Mouse (Mus musculus) stomach, postnatal 0 days (tissue): Measurements from ENCODE around the gene Zbed4. TPM values are rescaled to one million over a fixed set of nuclear protein-coding genes. Genes with fewer than 3 reads are reported as not detected.

Experiments used
- ATAC-seq: fragments of 200-750 bp; cut with Nextera tagmentation; 2 replicates; pipeline ENCODE4 v1.8.0; 2017; ENCODE audit not compliant: low FRiP score, low TSS enrichment
- DNase-seq: peaks from one replicate; pipeline ENCODE4 v3.0.0-alpha.2; 2016; ENCODE audit warnings: low spot score
- H3K27ac ChIP-seq: fragments of 300-500 bp; sonication (generic); replicated peaks from 2 replicates; pipeline ENCODE4 v1.5.1; 2014; ENCODE audit warnings: mild to moderate bottlenecking, control low read depth
- H3K27me3 ChIP-seq: fragments of 300-500 bp; sonication (generic); 2 replicates; pipeline ENCODE4 v1.6.1; 2014; ENCODE audit warnings: low read length; ENCODE audit not compliant: control insufficient read depth, insufficient read depth
- H3K36me3 ChIP-seq: fragments of 300-500 bp; sonication (generic); 2 replicates; pipeline ENCODE4 v1.6.1; 2014; ENCODE audit warnings: low read length, mixed read lengths; ENCODE audit not compliant: control insufficient read depth, insufficient read depth
- H3K4me1 ChIP-seq: fragments of 300-500 bp; sonication (generic); replicated peaks from 2 replicates; pipeline ENCODE4 v1.6.1; 2014; ENCODE audit warnings: antibody characterized with exemption; ENCODE audit not compliant: control insufficient read depth, insufficient read depth
- H3K4me2 ChIP-seq: fragments of 300-500 bp; sonication (generic); replicated peaks from 2 replicates; pipeline ENCODE4 v1.6.1; 2014; ENCODE audit warnings: low read depth, mild to moderate bottlenecking, control low read depth, moderate library complexity
- H3K4me3 ChIP-seq: fragments of 300-500 bp; sonication (generic); 2 replicates; pipeline ENCODE4 v1.5.1; 2014; ENCODE audit warnings: low read depth, low read length, control low read depth
- H3K9ac ChIP-seq: fragments of 300-500 bp; sonication (generic); 2 replicates; pipeline ENCODE4 v1.6.1; 2014; ENCODE audit warnings: mild to moderate bottlenecking, low read length, control low read depth, mixed read lengths
- H3K9me3 ChIP-seq: fragments of 300-500 bp; sonication (generic); 2 replicates; pipeline ENCODE4 v1.6.1; 2016; ENCODE audit warnings: low read length; ENCODE audit not compliant: control insufficient read depth
- CTCF ChIP-seq: IDR thresholded peaks from 2 replicates; pipeline ENCODE4 v1.5.1; 2016; ENCODE audit warnings: antibody characterized with exemption, low read depth, mild to moderate bottlenecking, moderate library complexity
- EP300 ChIP-seq: optimal IDR thresholded peaks from 2 replicates; pipeline ENCODE3; 2016; ENCODE audit warnings: antibody characterized with exemption
- WGBS: fragments of 180-500 bp; shearing (Covaris S2); extraction: QIAGEN DNeasy Blood & Tissue Kit; methylation state at CpG from one replicate; pipeline ENCODE4 v1.1.7; 2014; 5-methylcytosine and 5-hydroxymethylcytosine counted together
- polyA plus RNA-seq: library from polyadenylated mRNA; unstranded; fragments of >200 nt; fragmentation: Nextera tagmentation; extraction: Ambion mirVana; gene quantifications from 2 replicates; pipeline ENCODE4 v1.2.1, GENCODE M21; 2015

The Zbed4 gene
- polyA plus RNA-seq, 1 experiment from 2014 or later: 3.9 TPM

DNA sequence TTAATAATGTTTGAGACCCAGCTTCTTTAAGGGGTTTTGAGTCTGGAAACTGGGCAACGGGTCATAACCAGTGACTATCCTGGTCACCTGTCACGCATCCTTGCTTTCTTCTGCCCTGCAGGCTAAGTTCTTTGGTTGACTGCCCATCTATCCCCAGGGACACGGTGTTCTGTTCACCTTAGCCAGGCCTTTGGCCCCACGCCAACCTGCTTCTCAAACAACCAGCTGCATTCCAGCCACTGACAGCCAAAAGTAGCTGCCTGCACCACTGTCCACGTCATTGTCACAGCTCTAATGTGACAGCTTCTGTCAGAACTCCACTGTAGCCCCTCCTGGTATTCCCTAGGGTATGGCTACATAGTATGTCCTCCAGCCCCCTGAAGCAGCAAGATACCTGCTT lies 80.0 kb downstream of the Zbed4 start:
- H3K27me3 ChIP-seq: no peaks in the 10 kb centered on the region
- 42% methylated on average over 5 of the region's 5 CpGs for WGBS
- DNase-seq (peak; percentile 68), ATAC-seq (no peak)
- no peak overlapping the region for H3K4me3 ChIP-seq
- TF ChIP-seq EP300 (no peak), CTCF (no peak)
- no peak overlapping the region for H3K27ac ChIP-seq
- no peaks in the 10 kb centered on the region for H3K4me1 ChIP-seq
- H3K4me2 ChIP-seq: no peak overlapping the region
- H3K36me3 ChIP-seq: no peaks in the 10 kb centered on the region
- H3K9me3 ChIP-seq: no peaks in the 10 kb centered on the region
- H3K9ac ChIP-seq: no peak overlapping the region

DNA sequence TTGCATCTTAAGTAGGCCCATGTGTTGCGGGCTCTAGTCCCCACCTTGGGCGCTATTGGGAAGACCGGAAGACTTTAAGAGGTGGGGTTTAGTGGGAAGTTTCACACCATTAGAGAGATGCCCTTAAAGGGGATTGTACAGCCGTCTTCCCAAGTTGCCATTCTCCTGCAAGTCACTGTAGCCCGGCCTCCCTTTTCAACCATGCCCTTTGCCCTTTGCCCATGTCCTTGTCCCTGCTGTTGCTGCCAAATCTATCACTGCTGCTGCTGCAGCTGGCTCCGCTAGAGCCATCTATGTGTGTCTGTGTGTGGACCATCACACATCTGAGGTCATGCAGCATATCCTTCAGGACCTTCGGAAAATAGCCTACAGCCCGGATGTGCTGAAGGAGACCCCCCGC lies 81.1 kb downstream of the Zbed4 start:
- Histone ChIP-seq H3K4me1 (no peaks in the 10 kb centered on the region), H3K27ac (no peak overlapping the region), H3K4me3 (no peak overlapping the region), H3K9ac (no peak overlapping the region), H3K36me3 (no peaks in the 10 kb centered on the region), H3K9me3 (no peaks in the 10 kb centered on the region), H3K4me2 (no peak overlapping the region), H3K27me3 (no peaks in the 10 kb centered on the region)
- DNase-seq (no peak), ATAC-seq (no peak)
- TF ChIP-seq EP300: no peak
- no peak for TF ChIP-seq CTCF
- WGBS: 63% methylated on average over 9 of the region's 9 CpGs

Other genes with a start within 250 kb of the Zbed4 start
- not detected in 2 replicates for gene Zdhhc25, start 151.4 kb upstream of the Zbed4 start, polyA plus RNA-seq
- 10.4 and 10.8 TPM in 2 replicates for gene Brd1, start 17.4 kb upstream of the Zbed4 start, polyA plus RNA-seq
- gene Alg12, start 67.7 kb downstream of the Zbed4 start, polyA plus RNA-seq: 8.2 and 9.3 TPM in 2 replicates
- gene Creld2, start 68.0 kb downstream of the Zbed4 start, polyA plus RNA-seq: 89.3 and 93.2 TPM in 2 replicates
- 63.6 and 69.4 TPM in 2 replicates for gene Pim3, start 110.5 kb downstream of the Zbed4 start, polyA plus RNA-seq
- gene Ttll8, start 202.8 kb downstream of the Zbed4 start, polyA plus RNA-seq: not detected in 2 replicates
- not detected in 2 replicates for gene Mlc1, start 227.3 kb downstream of the Zbed4 start, polyA plus RNA-seq
- gene Mov10l1, start 231.2 kb downstream of the Zbed4 start, polyA plus RNA-seq: not detected in 2 replicates